Mouse (Mus musculus): ENCODE measurements around the gene Cnot10.
"Not testable (repeated sequence)": the region's sequence is repeated elsewhere in the genome, so short reads cannot be mapped to it uniquely, and the experiment has no call there.

Gene Cnot10

DNA sequence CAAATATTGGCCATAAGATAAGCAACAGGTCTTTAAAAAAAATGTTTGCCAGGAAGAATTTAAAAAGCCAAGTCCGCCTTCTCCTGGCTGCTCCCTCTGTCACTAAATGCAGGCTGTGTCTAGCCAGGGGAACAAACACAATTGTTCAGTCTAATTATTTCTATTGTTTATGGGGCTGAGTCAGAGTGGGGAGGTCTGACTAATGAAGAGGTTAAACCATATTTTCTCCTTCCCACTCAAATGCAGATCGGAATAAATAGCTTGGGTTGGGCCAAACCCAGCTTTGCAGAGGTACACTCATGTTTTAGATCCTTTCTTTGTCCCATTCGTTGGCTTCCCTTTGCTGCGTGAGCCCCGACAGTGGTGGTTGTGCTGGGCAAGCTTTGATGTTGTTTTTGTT lies 9.4 kb upstream of the Cnot10 start:
- DNase-seq, result no peak

DNA sequence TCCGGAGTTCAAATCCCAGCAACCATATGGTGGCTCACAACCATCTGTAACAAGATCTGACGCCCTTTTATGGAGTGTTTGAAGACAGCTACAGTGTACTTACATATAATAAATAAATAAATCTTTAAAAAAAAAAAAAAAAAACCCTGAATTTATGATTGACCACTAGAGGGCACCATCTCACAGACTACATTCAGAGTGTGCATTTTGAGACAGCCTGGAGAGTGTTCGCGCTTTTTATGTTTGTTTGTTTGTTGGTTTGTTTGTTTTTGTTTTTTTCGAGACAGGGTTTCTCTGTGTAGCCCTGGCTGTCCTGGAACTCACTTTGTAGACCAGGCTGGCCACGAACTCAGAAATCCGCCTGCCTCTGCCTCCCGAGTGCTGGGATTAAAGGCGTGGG lies 8.5 kb upstream of the Cnot10 start:
- DNase-seq, result not testable (repeated sequence)

DNA sequence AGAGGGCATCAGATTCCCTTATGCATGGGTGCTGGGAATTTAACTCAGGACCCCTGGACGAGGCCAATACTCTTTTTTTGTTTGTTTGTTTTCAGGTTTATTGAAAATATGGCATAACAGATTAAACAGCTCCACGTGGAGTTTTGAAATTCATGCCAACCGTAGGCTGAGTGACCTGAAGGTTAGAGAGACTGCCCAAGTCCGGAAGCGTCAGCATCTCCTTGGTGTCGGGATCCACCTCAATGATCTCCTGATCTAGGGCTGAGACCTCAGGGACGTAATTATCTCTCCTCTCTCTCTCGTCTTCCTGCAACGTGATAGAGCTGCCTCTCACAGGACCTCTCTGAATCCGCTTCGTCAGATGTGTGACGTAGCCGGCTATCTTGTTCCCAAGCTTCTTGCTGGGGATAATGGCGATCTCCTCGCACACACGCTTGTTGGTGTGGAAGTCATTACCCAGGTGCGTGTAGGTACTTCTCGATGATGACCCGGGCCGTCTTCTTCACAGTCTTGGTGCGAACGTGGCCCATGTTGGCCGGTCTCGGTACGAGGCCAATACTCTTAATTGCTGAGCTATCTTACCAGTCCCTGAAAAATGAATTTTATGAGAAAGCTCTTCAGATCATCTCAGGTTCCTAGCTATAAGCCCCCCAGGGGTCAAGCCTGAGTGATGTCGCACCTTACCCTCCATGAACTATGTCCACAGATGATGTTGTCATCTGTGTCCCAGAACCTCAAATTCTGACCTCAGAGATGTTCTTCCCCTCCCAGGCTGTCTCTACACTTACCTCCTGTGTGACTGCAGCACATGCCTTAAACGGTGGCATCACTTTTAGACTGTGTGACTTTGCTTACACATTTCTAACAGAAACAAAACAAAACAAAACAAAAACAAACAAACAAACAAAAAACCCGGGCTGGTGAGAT lies 7.8 kb upstream of the Cnot10 start:
- no peak for DNase-seq

DNA sequence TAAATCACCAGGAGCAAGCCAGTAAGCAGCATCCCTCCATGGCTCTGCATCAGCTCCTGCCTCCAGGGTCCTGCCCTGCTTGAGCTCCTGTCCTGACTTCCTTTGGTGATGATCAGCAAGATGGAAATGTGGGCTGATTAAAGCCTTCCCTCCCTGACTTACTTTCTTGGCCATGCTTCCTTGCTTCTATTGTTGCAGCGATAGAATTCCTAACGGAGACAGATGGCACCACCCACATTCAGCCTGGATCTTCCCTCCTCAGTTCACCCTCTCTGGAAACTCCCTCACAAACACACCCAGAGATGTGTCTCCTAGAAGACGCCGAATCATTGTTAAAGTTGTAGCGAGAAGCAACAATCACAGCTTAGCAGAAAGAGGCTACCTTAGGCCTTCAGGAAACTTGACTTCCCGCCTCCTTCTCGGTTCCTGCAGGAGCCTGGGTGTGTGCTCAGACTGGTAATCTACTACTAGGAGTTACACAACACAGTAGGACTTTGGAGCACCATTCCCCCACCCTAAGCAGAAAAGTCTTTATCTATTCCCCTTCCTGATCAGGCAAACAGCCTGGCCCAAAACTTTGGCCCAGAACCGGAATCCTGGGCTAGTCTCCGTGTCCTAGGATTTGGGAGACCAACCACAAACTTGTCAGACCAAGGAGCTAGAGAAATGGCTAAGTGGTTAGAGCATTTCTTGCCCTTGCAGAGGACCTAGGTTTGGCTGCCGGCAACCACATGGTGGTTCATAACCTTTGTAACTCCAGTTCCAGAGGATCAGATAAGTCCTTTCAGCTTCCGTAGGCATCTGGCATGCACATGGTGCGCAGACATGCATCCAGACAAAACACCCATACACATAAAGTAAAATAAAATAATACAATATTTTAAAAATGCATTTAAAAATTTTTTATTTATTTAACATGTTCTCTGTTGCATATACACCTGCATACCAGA lies 6.8 kb upstream of the Cnot10 start:
- no peak for DNase-seq

DNA sequence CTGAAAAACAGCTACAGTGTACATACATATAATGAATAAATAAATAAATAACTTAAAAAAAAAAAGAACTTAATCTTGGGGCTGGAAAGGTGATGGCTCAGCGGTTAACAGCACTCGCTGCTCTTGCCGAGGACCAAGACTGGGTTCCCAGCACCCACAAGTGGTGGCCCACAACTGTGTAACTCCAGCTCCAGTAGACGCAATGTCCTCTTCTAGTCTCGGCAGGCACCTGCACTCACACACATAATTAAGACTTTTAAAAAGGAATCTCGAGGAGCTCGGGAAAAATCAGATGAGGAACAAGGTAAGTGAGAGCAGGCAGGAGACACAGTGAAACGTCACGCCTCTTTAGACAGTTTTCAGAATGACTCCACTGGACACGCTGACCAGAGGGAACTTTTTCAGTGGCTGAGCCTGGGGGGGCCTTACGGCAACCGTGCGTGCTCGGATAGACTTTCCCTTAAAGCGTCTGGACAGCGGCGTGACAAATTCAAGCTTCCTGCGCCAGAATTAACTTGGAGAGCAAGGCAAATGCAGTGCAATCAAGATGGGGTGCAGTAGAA lies 717 bp downstream of the Cnot10 start:
- no peak for DNase-seq

DNA sequence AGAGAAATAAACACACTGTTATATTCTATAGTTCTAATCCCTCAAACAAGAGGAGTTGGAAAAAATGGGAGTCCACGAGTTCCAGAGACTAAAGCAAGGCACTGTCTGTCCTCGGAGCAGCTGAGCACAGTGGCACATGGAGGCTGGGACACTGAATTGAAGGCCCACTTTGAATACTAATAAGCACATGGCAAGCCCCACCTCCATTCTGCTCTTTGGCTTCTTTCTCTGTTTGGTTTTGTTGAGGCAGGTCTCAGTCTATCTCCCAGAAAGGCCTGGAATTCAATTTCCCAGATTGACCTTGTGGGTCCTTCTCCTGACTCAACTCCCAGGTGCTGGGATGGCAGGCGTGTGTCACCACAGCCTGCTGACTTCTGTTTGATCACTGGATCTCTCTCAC lies 3.2 kb downstream of the Cnot10 start:
- no peak for DNase-seq

DNA sequence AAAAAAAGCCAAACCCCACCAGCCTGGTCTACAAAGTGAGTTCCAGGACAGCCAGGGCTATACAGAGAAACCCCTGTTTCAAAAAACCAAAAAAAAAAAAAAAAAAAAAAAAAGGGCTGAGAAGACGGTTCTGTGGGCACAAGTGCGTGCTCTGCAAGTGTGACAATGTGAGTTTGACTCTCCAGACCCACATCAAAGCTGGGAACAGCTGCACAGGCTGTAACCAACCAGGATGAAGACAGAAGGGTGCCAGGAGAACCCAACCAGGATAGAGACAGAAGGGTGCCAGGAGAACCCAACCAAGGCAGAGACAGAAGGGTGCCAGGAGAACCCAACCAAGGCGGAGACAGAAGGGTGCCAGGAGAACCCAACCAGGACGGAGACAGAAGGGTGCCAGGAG lies 3.8 kb downstream of the Cnot10 start:
- DNase-seq, result no peak

DNA sequence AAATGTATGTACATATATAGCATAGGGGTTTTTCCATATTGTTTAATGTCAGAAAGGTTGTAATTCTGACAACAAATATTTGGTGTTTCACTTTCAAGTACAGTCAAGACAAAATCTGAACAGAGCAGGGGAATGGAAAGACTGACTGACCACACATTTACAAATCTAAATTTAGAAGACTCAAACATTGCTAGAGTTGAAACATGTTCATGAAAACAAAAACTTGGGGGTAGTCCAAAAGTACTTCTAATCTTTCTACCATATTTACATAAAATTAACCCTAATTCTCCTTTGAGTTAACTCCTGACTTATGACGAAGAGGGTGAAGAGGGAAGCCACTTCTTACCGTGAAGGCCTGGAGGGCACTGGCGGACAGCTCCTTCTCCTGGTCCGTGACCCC lies 7.7 kb downstream of the Cnot10 start:
- no peak for DNase-seq

DNA sequence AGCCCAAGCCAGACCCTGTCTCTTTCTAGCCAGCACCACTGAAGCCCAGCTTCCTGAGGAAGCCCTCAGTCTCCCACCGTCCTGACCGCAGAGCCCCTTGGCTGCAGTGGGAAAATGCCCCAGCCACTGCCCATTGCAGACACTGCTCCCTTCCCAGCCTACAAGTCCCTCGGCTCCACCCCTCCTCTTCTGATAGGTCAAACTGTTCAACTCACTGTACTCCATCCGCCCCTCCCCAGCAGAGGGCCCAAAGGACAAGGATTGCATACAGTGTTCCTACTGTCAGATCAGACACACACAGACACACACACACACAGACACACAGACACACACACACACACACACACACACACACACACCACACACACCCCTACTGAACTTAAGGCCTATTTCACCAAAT lies 13.3 kb downstream of the Cnot10 start:
- no peak for DNase-seq

DNA sequence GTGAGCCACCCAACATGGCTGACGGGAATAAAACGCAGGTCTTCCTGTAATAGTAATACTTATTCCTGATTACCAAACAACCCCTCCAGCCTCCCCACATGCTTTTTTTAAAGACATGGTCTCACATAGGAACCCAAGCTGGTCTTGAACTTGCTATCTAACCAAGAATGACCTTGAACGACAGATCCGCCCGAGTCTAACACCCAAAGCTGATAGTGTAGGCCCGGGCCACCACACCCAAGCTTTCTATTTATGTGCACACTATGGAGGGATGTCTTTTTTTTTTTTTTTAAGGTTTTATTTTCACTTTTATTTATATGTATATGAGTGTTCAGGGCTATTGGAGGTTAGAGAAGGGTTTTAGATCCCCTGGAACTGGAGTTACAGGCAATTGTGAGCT lies 15.8 kb downstream of the Cnot10 start:
- no peak for DNase-seq

DNA sequence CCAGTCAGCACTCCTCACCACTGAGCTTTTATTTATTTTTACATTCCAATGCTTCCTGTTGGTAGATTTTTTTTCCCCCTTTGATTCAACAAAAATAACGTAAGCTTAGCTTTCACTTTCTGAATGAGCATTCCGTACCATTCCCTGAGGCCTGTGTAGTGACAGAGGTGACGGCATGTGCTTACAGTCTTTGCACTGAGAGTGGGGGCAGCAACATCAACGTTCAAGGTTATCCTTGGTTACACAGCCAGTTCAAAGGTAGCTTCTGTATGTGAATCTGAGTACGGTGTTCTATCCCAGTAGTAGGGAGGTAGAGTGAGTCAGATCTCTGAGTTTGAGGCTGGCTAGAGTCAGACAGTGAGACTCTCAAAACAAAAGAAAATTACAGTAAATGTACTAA lies 18.8 kb downstream of the Cnot10 start:
- DNase-seq, result no peak

DNA sequence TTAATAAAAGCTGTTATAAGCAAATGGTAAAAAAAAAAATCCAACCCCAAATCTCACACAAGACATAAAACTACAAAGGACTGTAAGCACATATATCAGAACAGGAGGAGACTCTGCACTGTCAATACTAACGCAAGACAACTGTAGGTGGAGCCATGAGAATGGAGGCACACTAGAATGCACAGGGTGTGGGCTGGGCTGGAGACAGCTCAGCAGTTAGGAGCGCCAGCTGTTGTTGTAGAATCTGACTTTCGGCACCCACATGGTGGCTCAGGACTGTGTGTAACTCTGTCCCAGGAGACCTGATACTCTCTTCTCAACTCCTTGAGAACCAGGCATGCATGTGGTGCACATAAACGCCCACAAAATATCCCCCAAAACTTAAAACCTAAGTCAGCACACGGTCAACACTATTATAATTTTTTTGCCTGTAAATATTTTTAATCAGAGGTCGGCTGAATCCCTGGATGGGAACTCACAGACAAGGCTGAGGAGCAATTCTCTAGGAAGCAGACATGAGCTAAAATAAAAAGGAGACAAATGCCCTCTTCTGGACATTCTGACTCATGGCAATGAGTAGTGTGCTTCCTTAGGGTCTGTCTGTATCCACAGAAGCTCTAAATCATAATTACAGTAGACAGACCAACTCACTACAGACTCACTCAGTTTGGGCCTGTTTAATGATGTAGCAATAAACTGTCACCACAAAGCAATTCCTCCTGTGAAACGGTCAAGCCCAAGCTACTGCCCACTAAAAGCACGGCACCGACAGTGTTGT lies 25.6 kb downstream of the Cnot10 start:
- DNase-seq, result no peak

DNA sequence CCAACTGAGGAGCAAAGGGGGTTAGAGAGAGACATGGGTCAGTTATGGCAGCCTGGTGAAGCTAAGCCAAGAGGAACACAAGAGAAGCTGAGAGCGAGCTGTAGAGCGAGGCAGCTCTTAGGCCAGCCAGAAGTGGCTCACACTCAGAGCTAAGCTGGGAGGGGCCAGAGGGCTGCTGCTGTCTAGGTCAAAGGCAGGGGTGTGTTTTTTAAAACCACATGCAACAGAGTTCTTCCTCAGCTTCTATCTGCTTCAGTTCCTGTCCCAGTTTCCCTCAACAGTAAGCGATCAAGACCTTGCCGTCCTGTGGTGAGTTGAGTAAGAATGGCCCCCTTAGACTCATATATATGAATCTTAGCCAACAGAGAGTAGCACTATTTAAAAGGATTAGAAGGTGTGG lies 27.0 kb downstream of the Cnot10 start:
- DNase-seq, result no peak

DNA sequence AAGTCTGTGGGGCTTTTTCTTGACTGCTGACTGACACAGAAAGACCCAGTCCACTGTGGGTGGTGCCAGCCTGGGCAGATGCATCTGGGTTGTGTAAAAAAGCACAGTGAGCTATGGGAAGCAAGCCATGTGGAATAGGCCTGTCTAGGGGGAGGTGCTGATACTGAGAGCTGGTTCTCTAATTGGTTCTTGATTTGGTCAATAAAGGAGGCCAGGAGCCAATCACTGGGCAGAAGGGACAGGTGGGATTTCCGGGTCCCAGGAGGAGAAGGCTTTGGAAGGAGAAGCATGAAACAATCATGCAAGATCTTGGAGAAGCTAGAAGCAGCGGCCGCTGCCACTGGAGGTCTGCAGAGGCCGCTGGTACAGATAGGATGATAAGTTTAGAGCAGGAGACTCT lies 27.4 kb downstream of the Cnot10 start:
- no peak for DNase-seq

DNA sequence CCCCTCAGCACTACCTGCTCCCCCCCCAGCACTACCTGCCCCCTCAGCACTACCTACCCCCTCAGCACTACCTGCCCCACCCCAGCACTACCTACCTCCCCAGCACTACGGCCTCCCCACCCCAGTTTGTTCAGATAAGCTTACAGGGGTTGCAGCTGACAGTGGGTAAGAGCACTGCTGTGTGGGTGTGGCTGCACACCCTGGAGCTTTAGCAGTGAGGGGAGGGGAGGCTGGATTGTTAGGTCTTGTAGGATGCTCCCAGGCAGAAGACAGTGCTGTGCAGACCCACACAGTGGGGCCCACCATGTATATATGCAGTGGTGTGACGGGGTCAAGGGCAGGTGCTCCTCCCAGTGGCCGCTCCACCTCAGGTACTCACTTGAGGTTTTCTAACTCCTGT lies 29.7 kb downstream of the Cnot10 start:
- no peak for DNase-seq

DNA sequence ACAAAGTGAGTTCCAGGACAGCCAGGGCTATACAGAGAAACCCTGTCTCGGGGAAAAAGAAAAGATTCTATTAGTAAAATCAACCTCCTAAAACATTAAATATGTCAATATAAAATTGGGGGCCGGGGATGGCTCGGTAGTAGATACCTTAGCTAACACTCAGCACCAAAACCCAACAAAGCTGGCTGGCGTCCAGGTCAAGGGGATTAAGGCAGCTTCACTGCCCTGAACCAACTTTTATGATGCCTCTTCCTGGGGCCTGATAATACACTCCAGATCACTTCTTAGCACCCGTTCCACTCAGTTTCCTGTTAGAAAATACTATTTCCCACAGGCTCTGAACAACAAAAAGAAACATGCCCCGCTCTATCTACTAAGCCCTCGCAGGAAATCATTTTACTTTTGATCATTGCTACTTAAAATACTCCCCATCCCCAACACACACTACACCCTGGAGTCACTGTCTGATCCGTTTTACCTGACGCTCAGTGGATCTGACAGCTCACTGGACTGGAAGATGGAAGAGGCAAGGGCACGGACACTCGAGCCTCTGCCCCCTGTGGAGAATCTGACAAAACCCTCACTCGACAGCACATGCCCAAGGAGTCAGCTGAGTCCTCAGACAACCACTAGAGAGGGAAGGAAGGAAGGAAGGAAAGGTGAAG lies 36.0 kb downstream of the Cnot10 start:
- DNase-seq, result peak; percentile 33

DNA sequence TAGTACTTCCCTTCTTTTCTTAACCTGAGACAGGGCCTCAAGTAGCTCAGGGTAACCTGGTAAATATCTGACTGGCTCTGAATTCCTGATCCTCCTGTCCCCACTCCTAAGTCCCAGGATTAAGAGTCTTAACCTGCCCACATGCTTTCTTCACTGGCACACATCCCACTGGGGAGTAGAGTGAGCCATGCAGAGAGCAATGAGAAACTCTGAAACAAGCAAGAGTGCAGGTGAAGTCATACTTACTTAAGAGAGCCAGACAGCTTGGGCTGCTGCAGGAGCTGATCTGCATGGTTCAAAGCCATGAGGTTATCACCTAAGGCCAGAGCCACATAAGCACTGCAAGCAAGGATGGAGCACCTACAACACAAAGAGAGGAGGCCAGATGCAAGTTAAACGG lies 38.9 kb downstream of the Cnot10 start:
- DNase-seq, result no peak

DNA sequence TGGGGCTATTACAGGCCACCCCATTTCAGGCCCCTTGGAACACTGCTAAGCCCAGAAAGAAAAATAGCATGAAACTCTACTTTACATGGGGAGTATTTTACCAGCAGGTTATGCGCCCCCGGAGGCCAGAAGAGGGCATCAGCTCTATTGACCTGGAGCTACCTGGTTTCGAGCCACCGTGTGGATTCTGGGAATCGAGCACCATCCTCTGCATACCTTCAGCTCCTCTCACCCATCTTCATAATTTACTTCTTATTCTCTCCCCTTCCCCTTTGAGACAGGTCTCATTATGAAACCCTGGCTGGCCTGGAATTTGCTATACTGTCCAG lies 55.0 kb downstream of the Cnot10 start:
- no peak for DNase-seq

DNA sequence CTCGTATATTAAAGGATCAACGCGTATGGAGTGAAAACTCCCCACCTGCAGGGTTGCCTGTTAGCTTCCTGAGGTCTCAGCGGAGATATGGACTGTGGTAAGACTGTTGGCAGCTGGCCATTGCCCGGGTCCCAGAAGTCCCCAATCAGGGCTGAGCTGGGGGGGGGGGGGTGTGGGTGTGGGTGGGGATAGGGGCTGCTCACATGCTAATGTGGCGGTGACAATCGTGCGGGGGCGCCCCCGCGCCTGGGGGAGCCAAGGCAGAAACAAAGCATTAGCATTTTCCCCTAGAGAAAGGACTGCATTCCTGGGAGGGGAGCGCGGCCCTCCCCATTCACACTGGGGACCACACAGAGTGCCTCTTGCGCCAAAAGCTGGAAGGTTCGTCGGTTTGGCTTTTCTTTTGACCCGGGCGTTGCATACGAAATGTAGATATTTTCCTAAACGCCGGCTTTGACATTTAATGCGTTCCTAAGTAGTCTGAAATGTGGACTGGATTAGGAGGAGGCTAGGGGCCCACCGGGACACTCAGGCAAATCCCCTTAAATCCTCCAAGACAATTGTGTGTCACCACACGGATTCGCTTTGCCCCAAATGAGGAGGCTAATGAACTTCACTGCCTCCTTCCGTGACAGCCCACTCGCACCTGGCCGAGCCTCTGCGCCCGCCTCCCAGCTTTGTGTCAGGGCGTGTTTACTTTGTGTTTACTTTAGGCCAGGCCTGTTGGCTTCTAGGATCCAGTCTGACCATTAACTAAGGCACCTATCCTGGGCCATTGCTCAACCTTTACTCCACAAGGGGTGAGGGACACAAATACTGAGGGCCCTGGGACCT lies 55.6 kb downstream of the Cnot10 start:
- DNase-seq, result no peak

DNA sequence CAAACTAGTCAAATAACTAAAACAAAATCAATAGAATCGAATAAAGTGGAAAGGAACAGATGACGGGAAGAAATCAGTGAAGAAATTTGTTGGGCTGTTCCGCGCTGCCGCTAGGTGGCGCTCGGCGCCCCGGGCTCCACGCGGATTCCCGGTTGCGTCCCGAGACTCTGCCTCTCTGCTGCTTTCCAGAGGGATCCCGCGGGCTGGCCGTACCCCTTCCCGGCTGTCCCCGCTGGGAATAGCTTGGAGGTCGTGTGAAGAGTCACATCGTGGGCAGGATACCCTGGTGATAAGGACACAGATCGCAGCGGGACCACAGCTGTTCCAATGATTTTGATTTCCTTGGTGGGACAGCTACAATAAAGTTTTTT lies 56.2 kb downstream of the Cnot10 start:
- peak; percentile 38 for DNase-seq

DNA sequence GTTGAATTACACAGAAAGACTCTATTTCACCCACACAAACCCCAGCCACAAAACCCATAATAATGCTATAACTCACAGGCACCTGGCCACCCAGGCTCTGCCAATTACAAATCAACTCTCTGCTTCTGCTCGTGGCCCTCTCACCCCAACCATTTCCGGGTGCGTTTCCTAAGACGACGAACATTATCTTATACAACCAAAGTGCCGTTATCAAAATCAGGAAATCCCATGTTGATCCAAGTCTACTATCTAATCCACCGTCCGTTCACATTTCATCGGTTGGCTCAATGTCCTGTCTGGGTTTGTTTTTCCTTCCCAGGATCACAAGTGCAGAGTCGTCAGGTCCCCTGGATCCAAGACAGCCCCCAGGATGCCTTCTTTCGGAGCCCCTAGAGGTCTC lies 61.3 kb downstream of the Cnot10 start:
- DNase-seq, result no peak

DNA sequence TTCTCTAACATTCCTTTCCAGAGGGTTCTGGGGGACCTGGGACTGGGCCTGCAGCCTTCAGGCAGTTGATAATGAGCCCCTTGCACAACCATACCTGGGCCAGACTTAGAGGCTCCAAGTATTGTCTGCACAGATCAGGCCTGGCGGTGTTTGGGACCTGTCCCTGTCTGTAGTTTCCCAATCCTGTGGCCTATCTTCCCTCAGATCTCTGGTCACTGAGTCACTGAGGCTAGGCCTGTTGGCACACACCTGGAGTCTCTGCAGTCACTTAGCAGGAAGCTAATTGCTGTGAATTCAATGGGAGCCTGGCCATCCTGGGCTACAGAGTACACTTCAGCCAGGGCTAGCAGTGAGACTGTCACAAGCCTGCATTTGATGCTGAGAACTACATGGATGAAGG lies 64.0 kb downstream of the Cnot10 start:
- no peak for DNase-seq

Measured in cerebellum, adult 11 months (tissue).